Mouse (Mus musculus) hindbrain, embryonic 15.5 days (tissue): ENCODE measurements around the gene A430033K04Rik. TPM values are rescaled to one million over a fixed set of nuclear protein-coding genes. Genes with fewer than 3 reads are reported as not detected.

Experiments used
- ATAC-seq: fragments of 200-750 bp; cut with Nextera tagmentation; 2 replicates; pipeline ENCODE4 v1.8.0; 2017; ENCODE audit warnings: low read depth, moderate number of reproducible peaks, moderate TSS enrichment; ENCODE audit not compliant: low FRiP score
- H3K27ac ChIP-seq: fragments of 300-500 bp; sonication (generic); replicated peaks from 2 replicates; pipeline ENCODE4 v1.5.1; 2015; ENCODE audit warnings: mild to moderate bottlenecking, inconsistent platforms
- H3K27me3 ChIP-seq: fragments of 300-500 bp; sonication (generic); 2 replicates; pipeline ENCODE4 v1.6.1; 2015; ENCODE audit warnings: control low read depth, inconsistent platforms
- H3K36me3 ChIP-seq: fragments of 300-500 bp; sonication (generic); 2 replicates; pipeline ENCODE4 v1.6.1; 2015; ENCODE audit warnings: control low read depth, inconsistent platforms
- H3K4me1 ChIP-seq: fragments of 300-500 bp; sonication (generic); replicated peaks from 2 replicates; pipeline ENCODE4 v1.6.1; 2015; ENCODE audit warnings: control low read depth, inconsistent platforms
- H3K4me2 ChIP-seq: fragments of 300-500 bp; sonication (generic); 2 replicates; pipeline ENCODE4 v1.6.1; 2015; ENCODE audit warnings: moderate library complexity, mild to moderate bottlenecking, inconsistent platforms
- H3K4me3 ChIP-seq: fragments of 300-500 bp; sonication (generic); 2 replicates; pipeline ENCODE4 v1.5.1; 2015; ENCODE audit warnings: mild to moderate bottlenecking, inconsistent platforms
- H3K9ac ChIP-seq: fragments of 300-500 bp; sonication (generic); 2 replicates; pipeline ENCODE4 v1.6.1; 2015; ENCODE audit warnings: inconsistent platforms
- H3K9me3 ChIP-seq: fragments of 300-500 bp; sonication (generic); 2 replicates; pipeline ENCODE4 v1.6.1; 2016; ENCODE audit warnings: control low read depth, inconsistent platforms
- WGBS: fragments of 180-500 bp; shearing (Covaris S2); methylation state at CpG from one replicate; pipeline ENCODE4 v1.1.7; 2015; 5-methylcytosine and 5-hydroxymethylcytosine counted together
- polyA plus RNA-seq: library from polyadenylated mRNA; unstranded; fragments of >200 nt; fragmentation: Nextera tagmentation; extraction: Ambion mirVana; gene quantifications from 2 replicates; pipeline ENCODE4 v1.2.1, GENCODE M21; 2015

The A430033K04Rik gene
- polyA plus RNA-seq, 1 experiment from 2014 or later = 20.6 TPM

GRCm38 (mm10) chr5:138657407-138657806 is 34.7 kb downstream of the A430033K04Rik start:
- Histone ChIP-seq H3K9me3 (no peaks in the 10 kb centered on the region), H3K4me3 (no peak overlapping the region), H3K27me3 (no peaks in the 10 kb centered on the region), H3K36me3 (no peaks in the 10 kb centered on the region), H3K9ac (no peak overlapping the region), H3K4me2 (no peak overlapping the region), H3K4me1 (no peaks in the 10 kb centered on the region), H3K27ac (no peak overlapping the region)
- ATAC-seq = peak; percentile 59; the same call in 1 of the 2 replicates
- WGBS = 91% methylated on average over 3 of the region's 3 CpGs

GRCm38 (mm10) chr5:138657854-138658253 is 35.2 kb downstream of the A430033K04Rik start:
- no peaks in the 10 kb centered on the region for H3K36me3 ChIP-seq
- H3K4me2 ChIP-seq = no peak overlapping the region
- no peak overlapping the region for H3K9ac ChIP-seq
- ATAC-seq = peak; percentile 68; the same call in 1 of the 2 replicates
- H3K4me1 ChIP-seq = no peaks in the 10 kb centered on the region
- 43% methylated on average over 6 of the region's 6 CpGs for WGBS
- no peak overlapping the region for H3K4me3 ChIP-seq
- no peaks in the 10 kb centered on the region for H3K9me3 ChIP-seq
- no peaks in the 10 kb centered on the region for H3K27me3 ChIP-seq
- H3K27ac ChIP-seq = no peak overlapping the region

GRCm38 (mm10) chr5:138658922-138659321 is 36.3 kb downstream of the A430033K04Rik start:
- no peak overlapping the region for H3K4me3 ChIP-seq
- H3K4me2 ChIP-seq = no peak overlapping the region
- 8% methylated on average over 5 of the region's 5 CpGs for WGBS
- no peaks in the 10 kb centered on the region for H3K27me3 ChIP-seq
- no peak for ATAC-seq
- no peaks in the 10 kb centered on the region for H3K9me3 ChIP-seq
- no peak overlapping the region for H3K27ac ChIP-seq
- no peak overlapping the region for H3K9ac ChIP-seq
- H3K36me3 ChIP-seq = no peaks in the 10 kb centered on the region
- H3K4me1 ChIP-seq = no peaks in the 10 kb centered on the region

GRCm38 (mm10) chr5:138683023-138683766 is 60.5 kb downstream of the A430033K04Rik start:
- 75% methylated on average over 8 of the region's 8 CpGs for WGBS
- Histone ChIP-seq H3K27ac (no peak overlapping the region), H3K4me1 (no peaks in the 10 kb centered on the region), H3K36me3 (no peaks in the 10 kb centered on the region), H3K9me3 (no peaks in the 10 kb centered on the region), H3K4me3 (no peak overlapping the region), H3K27me3 (no peaks in the 10 kb centered on the region), H3K4me2 (no peak overlapping the region), H3K9ac (no peak overlapping the region)
- ATAC-seq = no peak

GRCm38 (mm10) chr5:138683821-138684220 is 61.2 kb downstream of the A430033K04Rik start:
- no peak overlapping the region for H3K4me3 ChIP-seq
- ATAC-seq = no peak
- WGBS = over 99% methylated on average over 7 of the region's 7 CpGs

GRCm38 (mm10) chr5:138687453-138687852 is 64.8 kb downstream of the A430033K04Rik start:
- Histone ChIP-seq H3K4me2 (no peak overlapping the region), H3K27ac (no peak overlapping the region), H3K27me3 (no peaks in the 10 kb centered on the region), H3K9ac (no peak overlapping the region), H3K9me3 (no peaks in the 10 kb centered on the region), H3K4me3 (no peak overlapping the region), H3K4me1 (peaks cover 3% of the 10 kb centered on the region), H3K36me3 (no peaks in the 10 kb centered on the region)
- no peak for ATAC-seq
- WGBS = 82% methylated on average over 5 of the region's 5 CpGs

More at GRCm38 (mm10) chr5:138683821-138684220, 61.2 kb downstream of the A430033K04Rik start:
- Histone ChIP-seq H3K27ac (no peak overlapping the region), H3K36me3 (no peaks in the 10 kb centered on the region), H3K4me1 (no peaks in the 10 kb centered on the region), H3K27me3 (no peaks in the 10 kb centered on the region), H3K4me2 (no peak overlapping the region), H3K9me3 (no peaks in the 10 kb centered on the region), H3K9ac (no peak overlapping the region)

GRCm38 (mm10) chr5:138689254-138689653 is 66.6 kb downstream of the A430033K04Rik start:
- Histone ChIP-seq H3K4me1 (peaks cover 3% of the 10 kb centered on the region), H3K4me2 (no peak overlapping the region), H3K27ac (0 out of 2 replicates have a peak overlapping the region, but pooled peaks have one; percentile 36), H3K27me3 (no peaks in the 10 kb centered on the region), H3K4me3 (no peak overlapping the region), H3K9me3 (no peaks in the 10 kb centered on the region), H3K36me3 (no peaks in the 10 kb centered on the region), H3K9ac (no peak overlapping the region)
- whole genome bisulfite sequencing = 59% methylated on average over 5 of the region's 5 CpGs
- 0 out of 2 replicates have a peak, but pooled peaks have one; percentile 38 for ATAC-seq

- H3K27ac ChIP-seq = no peak overlapping the region
- H3K4me1 ChIP-seq = peaks cover 3% of the 10 kb centered on the region
- no peaks in the 10 kb centered on the region for H3K9me3 ChIP-seq
- no peak for ATAC-seq
- H3K4me2 ChIP-seq = no peak overlapping the region
- H3K4me3 ChIP-seq = no peak overlapping the region
- H3K36me3 ChIP-seq = no peaks in the 10 kb centered on the region
- no peaks in the 10 kb centered on the region for H3K27me3 ChIP-seq
- no peak overlapping the region for H3K9ac ChIP-seq
Measured at GRCm38 (mm10) chr5:138692936-138693570, 70.4 kb downstream of the A430033K04Rik start.

- H3K27me3 ChIP-seq = no peaks in the 10 kb centered on the region
- no peaks in the 10 kb centered on the region for H3K36me3 ChIP-seq
- no peak overlapping the region for H3K9ac ChIP-seq
- no peak for ATAC-seq
- no peak overlapping the region for H3K27ac ChIP-seq
- H3K4me3 ChIP-seq = no peak overlapping the region
- no peaks in the 10 kb centered on the region for H3K9me3 ChIP-seq
- H3K4me2 ChIP-seq = no peak overlapping the region
- peaks cover 3% of the 10 kb centered on the region for H3K4me1 ChIP-seq
- WGBS = 69% methylated on average over 2 of the region's 2 CpGs
Measured at GRCm38 (mm10) chr5:138694036-138694435, 71.4 kb downstream of the A430033K04Rik start.

GRCm38 (mm10) chr5:138694496-138695167 is 72.0 kb downstream of the A430033K04Rik start:
- no peak overlapping the region for H3K9ac ChIP-seq
- H3K27ac ChIP-seq = no peak overlapping the region
- no peak for ATAC-seq
- no peak overlapping the region for H3K4me2 ChIP-seq
- H3K9me3 ChIP-seq = no peaks in the 10 kb centered on the region
- 67% methylated on average over 4 of the region's 4 CpGs for WGBS
- H3K27me3 ChIP-seq = no peaks in the 10 kb centered on the region
- no peak overlapping the region for H3K4me3 ChIP-seq
- no peaks in the 10 kb centered on the region for H3K36me3 ChIP-seq
- no peaks in the 10 kb centered on the region; the same call in 1 of the 2 replicates for H3K4me1 ChIP-seq

GRCm38 (mm10) chr5:138697466-138697865 is 74.8 kb downstream of the A430033K04Rik start:
- Histone ChIP-seq H3K4me1 (no peaks in the 10 kb centered on the region), H3K4me3 (no peak overlapping the region), H3K27me3 (no peaks in the 10 kb centered on the region), H3K36me3 (no peaks in the 10 kb centered on the region), H3K9me3 (no peaks in the 10 kb centered on the region), H3K4me2 (no peak overlapping the region), H3K9ac (no peak overlapping the region), H3K27ac (no peak overlapping the region)
- no peak for ATAC-seq
- WGBS = 59% methylated on average over 6 of the region's 6 CpGs
